Mouse (Mus musculus) urinary bladder, adult 18-20 months (tissue): ENCODE results near the gene Hivep2.
A peak's percentile ranks its signal among the peaks of the same experiment; 100 is the strongest.

ENCODE experiments used
- DNase-seq, 2 experiments: peaks; one replicate each; pipeline ENCODE4 v3.0.0; 2022; ENCODE audit warnings: low spot score in 2 of 2, mixed read lengths in 2 of 2

The Hivep2 gene

GRCm38 (mm10) chr10:13973563-13974179 is 7.8 kb downstream of the Hivep2 start:
- DNase-seq = no peak

GRCm38 (mm10) chr10:13974472-13974871 is 8.6 kb downstream of the Hivep2 start:
- DNase-seq = no peak

- DNase-seq = no peak
Measured at GRCm38 (mm10) chr10:13975861-13976260, 10.0 kb downstream of the Hivep2 start.

- DNase-seq = no peak
Measured at GRCm38 (mm10) chr10:13976267-13976666, 10.4 kb downstream of the Hivep2 start.

GRCm38 (mm10) chr10:13982271-13982670 is 16.4 kb downstream of the Hivep2 start:
- no peak for DNase-seq

GRCm38 (mm10) chr10:13982769-13983381 is 17.0 kb downstream of the Hivep2 start:
- DNase-seq = peak; percentile 61 to 64

- DNase-seq = peak in 1 of 2 experiments; percentile 42
Measured at GRCm38 (mm10) chr10:13983631-13984030, 17.8 kb downstream of the Hivep2 start.

- no peak for DNase-seq
Measured at GRCm38 (mm10) chr10:13984233-13984632, 18.4 kb downstream of the Hivep2 start.

GRCm38 (mm10) chr10:13986539-13986938 is 20.7 kb downstream of the Hivep2 start:
- DNase-seq = no peak

GRCm38 (mm10) chr10:13987336-13987735 is 21.5 kb downstream of the Hivep2 start:
- DNase-seq = no peak

- DNase-seq = no peak
Measured at GRCm38 (mm10) chr10:13988280-13988679, 22.4 kb downstream of the Hivep2 start.

GRCm38 (mm10) chr10:13988757-13989156 is 22.9 kb downstream of the Hivep2 start:
- DNase-seq = no peak

GRCm38 (mm10) chr10:13990842-13991241 is 25.0 kb downstream of the Hivep2 start:
- DNase-seq = no peak

GRCm38 (mm10) chr10:13993411-13993810 is 27.5 kb downstream of the Hivep2 start:
- no peak for DNase-seq

GRCm38 (mm10) chr10:13997336-13997735 is 31.5 kb downstream of the Hivep2 start:
- no peak for DNase-seq

- no peak for DNase-seq
Measured at GRCm38 (mm10) chr10:14004769-14005517, 39.1 kb downstream of the Hivep2 start.

- DNase-seq = no peak
Measured at GRCm38 (mm10) chr10:14009721-14010120, 43.8 kb downstream of the Hivep2 start.

- no peak for DNase-seq
Measured at GRCm38 (mm10) chr10:14016287-14016970, 50.6 kb downstream of the Hivep2 start.

GRCm38 (mm10) chr10:14017338-14017737 is 51.5 kb downstream of the Hivep2 start:
- no peak for DNase-seq

- DNase-seq = peak in 1 of 2 experiments; percentile 2
Measured at GRCm38 (mm10) chr10:14017822-14018364, 52.0 kb downstream of the Hivep2 start.

- DNase-seq = no peak
Measured at GRCm38 (mm10) chr10:14018672-14019071, 52.8 kb downstream of the Hivep2 start.

- no peak for DNase-seq
Measured at GRCm38 (mm10) chr10:14019198-14019597, 53.3 kb downstream of the Hivep2 start.
